Mouse (Mus musculus) heart, postnatal 0 days (tissue): ENCODE data around the gene Ppfia2. TPM values are rescaled to one million over a fixed set of nuclear protein-coding genes. Genes with fewer than 3 reads are reported as not detected.

ENCODE experiments used
- ATAC-seq: fragments of 200-750 bp; cut with Nextera tagmentation; 2 replicates; pipeline ENCODE4 v1.8.0; 2017; ENCODE audit warnings: low read depth, moderate number of reproducible peaks, moderate library complexity; ENCODE audit not compliant: insufficient read depth
- DNase-seq: peaks from one replicate; pipeline ENCODE4 v3.0.0-alpha.2; 2016; ENCODE audit warnings: low spot score
- H3K27ac ChIP-seq: fragments of 300-500 bp; sonication (generic); 2 replicates; pipeline ENCODE4 v1.5.1; 2014; ENCODE audit warnings: low read depth, mild to moderate bottlenecking
- H3K27me3 ChIP-seq: fragments of 300-500 bp; sonication (generic); 2 replicates; pipeline ENCODE4 v1.6.1; 2014; ENCODE audit warnings: low read length, mixed read lengths; ENCODE audit not compliant: control insufficient read depth, insufficient read depth
- H3K36me3 ChIP-seq: fragments of 300-500 bp; sonication (generic); replicated peaks from 2 replicates; pipeline ENCODE4 v1.6.1; 2014; ENCODE audit warnings: low read length, mixed read lengths; ENCODE audit not compliant: control insufficient read depth, insufficient read depth
- H3K4me1 ChIP-seq: fragments of 300-500 bp; sonication (generic); 2 replicates; pipeline ENCODE4 v1.6.1; 2014; ENCODE audit warnings: antibody characterized with exemption; ENCODE audit not compliant: control insufficient read depth, insufficient read depth
- H3K4me2 ChIP-seq: fragments of 300-500 bp; sonication (generic); 2 replicates; pipeline ENCODE4 v1.6.1; 2014; ENCODE audit warnings: low read depth, mild to moderate bottlenecking, low read length, moderate library complexity
- H3K4me3 ChIP-seq: fragments of 300-500 bp; sonication (generic); 2 replicates; pipeline ENCODE4 v1.5.1; 2014; ENCODE audit warnings: low read depth, low read length
- H3K9ac ChIP-seq: fragments of 300-500 bp; sonication (generic); replicated peaks from 2 replicates; pipeline ENCODE4 v1.6.1; 2014; ENCODE audit warnings: low read depth, low read length, mixed read lengths
- H3K9me3 ChIP-seq: fragments of 300-500 bp; sonication (generic); replicated peaks from 2 replicates; pipeline ENCODE4 v1.6.1; 2016; ENCODE audit warnings: low read length; ENCODE audit not compliant: control insufficient read depth
- CTCF ChIP-seq: IDR thresholded peaks from 2 replicates; pipeline ENCODE4 v1.5.1; 2016; ENCODE audit warnings: antibody characterized with exemption, control low read depth, low read depth
- EP300 ChIP-seq: IDR thresholded peaks from 2 replicates; pipeline ENCODE4 v1.6.1; 2016; ENCODE audit warnings: antibody characterized with exemption, low read depth
- WGBS: fragments of 180-500 bp; shearing (Covaris S2); extraction: QIAGEN DNeasy Blood & Tissue Kit; methylation state at CpG from one replicate; pipeline ENCODE4 v1.1.7; 2014; 5-methylcytosine and 5-hydroxymethylcytosine counted together
- polyA plus RNA-seq: library from polyadenylated mRNA; unstranded; fragments of >200 nt; fragmentation: Nextera tagmentation; extraction: Ambion mirVana; gene quantifications from 2 replicates; pipeline ENCODE4 v1.2.1, GENCODE M21; 2015
- total RNA-seq: library from RNA; depleted of rRNA; stranded (reverse); fragments of >200 nt; gene quantifications from 2 replicates; pipeline ENCODE4 v1.2.3, GENCODE M21; 2014; ENCODE audit warnings: low replicate concordance

Ppfia2 gene
- total and polyA plus RNA-seq, 2 experiments from 2014 or later: 0.20 to 2.2 TPM

DNA sequence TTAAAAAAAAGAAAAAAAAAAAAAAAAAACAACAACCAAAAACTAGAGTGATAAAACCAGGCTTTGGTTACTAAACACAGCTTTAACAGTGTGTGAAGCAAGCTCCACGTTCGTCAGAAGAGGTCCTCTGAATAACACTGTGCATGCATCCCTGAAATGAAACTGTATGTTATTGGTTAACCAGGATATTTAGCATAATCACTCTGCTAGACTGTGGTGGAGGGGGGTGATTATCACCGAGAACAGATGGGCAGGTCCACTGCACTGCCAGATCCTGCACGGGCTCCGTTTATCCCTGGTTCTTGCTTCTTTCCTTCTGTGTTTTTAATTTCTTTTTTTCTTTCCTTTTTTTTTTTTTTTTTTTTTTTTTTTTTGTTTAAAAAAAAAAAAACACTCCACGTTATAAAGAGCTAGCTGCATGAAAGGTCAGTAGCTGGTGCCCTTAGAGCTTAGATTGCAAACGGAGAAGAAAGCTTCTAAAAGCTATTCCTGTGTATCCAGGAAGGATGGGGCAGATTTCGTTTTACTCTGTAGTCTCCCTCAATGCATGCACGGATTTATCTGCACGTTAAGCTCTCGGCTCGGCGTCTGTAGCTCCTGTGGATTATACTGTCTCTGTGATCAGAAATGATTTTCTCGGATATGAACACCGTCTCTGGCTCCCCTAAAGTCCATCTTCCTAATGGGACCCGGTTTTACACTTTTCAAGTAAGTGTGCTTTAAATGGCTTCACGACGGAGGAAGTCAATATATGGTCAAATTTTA is 162.2 kb downstream of the Ppfia2 start:
- no peak overlapping the region; the same call in 1 of the 2 replicates for H3K4me2 ChIP-seq
- no peak for ATAC-seq
- no peaks in the 10 kb centered on the region for H3K27me3 ChIP-seq
- TF ChIP-seq EP300 (no peak), CTCF (no peak)
- H3K9ac ChIP-seq: no peak overlapping the region
- H3K4me1 ChIP-seq: no peaks in the 10 kb centered on the region
- no peak for DNase-seq
- WGBS: 65% methylated on average over 18 of the region's 18 CpGs
- no peaks in the 10 kb centered on the region for H3K36me3 ChIP-seq
- peak overlapping the region; percentile 8; the same call in 1 of the 2 replicates for H3K4me3 ChIP-seq
- H3K27ac ChIP-seq: no peak overlapping the region
- H3K9me3 ChIP-seq: no peaks in the 10 kb centered on the region

DNA sequence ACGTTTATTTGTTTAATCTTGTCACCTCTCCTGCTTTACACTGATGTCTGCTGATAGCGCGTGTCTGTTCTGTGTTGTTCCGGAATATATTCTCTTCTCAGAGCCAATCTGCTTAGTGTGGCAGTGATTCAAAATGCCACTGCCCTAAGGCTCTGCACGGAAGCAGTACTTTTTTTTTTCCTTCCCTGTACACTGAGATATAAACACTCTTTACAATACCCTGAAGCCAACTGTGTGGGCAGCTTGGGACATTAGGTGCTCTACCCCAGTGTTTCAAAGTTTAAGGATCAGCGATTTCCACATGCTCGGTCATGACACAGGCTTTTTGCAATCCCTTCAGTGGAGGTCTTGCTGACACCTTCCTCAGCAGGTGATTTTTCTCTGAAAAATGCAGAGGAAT is 163.8 kb downstream of the Ppfia2 start:
- Histone ChIP-seq H3K27ac (no peak overlapping the region), H3K27me3 (no peaks in the 10 kb centered on the region), H3K4me2 (no peak overlapping the region), H3K9me3 (no peaks in the 10 kb centered on the region), H3K4me1 (no peaks in the 10 kb centered on the region), H3K36me3 (no peaks in the 10 kb centered on the region), H3K4me3 (no peak overlapping the region), H3K9ac (no peak overlapping the region)
- WGBS: 59% methylated on average over 7 of the region's 7 CpGs
- DNase-seq (no peak), ATAC-seq (no peak)
- TF ChIP-seq CTCF (no peak), EP300 (no peak)

GRCm38 (mm10) chr10:106652276-106652675 is 182.1 kb downstream of the Ppfia2 start:
- no peaks in the 10 kb centered on the region for H3K27me3 ChIP-seq

DNA sequence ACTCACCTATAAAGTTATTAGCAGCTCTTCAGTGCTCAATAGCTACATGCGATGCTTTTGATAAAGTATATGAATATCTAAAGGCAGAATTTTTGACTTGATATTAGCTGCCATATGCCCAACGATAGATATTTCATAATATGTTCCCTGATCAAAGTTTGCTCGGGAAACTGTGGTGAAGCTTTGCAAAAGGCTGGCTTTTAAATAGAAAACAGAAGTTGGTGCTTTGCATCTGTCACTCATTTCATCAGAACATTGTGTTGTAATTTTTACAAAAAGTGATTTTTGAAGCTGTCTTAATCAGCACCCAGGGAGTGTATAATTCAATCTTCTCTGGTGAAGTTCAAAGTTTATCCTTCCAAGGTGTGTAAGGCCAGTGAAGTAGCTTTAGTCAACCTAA is 195.1 kb downstream of the Ppfia2 start:
- no peaks in the 10 kb centered on the region for H3K9me3 ChIP-seq
- ATAC-seq: no peak

More at GRCm38 (mm10) chr10:106652276-106652675, 182.1 kb downstream of the Ppfia2 start:
- ATAC-seq (no peak), DNase-seq (no peak)
- H3K36me3 ChIP-seq: no peaks in the 10 kb centered on the region
- no peaks in the 10 kb centered on the region for H3K4me1 ChIP-seq
- no peak for TF ChIP-seq CTCF
- no peak for TF ChIP-seq EP300
- no peak overlapping the region for H3K27ac ChIP-seq
- H3K9me3 ChIP-seq: no peaks in the 10 kb centered on the region
- H3K4me2 ChIP-seq: no peak overlapping the region
- WGBS: 80% methylated on average over 4 of the region's 4 CpGs
- no peak overlapping the region for H3K9ac ChIP-seq
- H3K4me3 ChIP-seq: no peak overlapping the region

DNA sequence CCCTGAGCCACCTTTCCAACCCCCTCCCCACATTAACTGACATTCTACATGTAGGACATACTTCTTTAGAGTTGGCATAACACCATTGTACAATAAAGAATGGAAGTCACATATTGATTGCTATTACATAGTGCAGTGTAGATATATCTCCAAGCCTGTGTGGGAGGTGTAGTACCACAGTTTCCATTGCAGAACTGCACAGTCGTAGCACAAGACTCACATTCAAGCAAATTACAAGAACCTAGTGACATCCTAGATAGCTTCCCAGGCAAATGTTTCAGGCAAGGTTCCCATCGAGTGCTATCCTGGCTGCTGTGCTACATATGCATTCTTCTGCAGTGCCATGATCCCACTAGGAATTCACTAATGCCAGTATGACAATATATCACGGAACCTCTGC is 200.0 kb downstream of the Ppfia2 start:
- no peaks in the 10 kb centered on the region for H3K4me1 ChIP-seq
- H3K9me3 ChIP-seq: no peaks in the 10 kb centered on the region
- no peak overlapping the region for H3K4me2 ChIP-seq
- H3K9ac ChIP-seq: no peak overlapping the region
- WGBS: 73% methylated on average over 3 of the region's 3 CpGs
- no peak overlapping the region for H3K27ac ChIP-seq
- no peak for TF ChIP-seq CTCF
- no peak for TF ChIP-seq EP300
- H3K4me3 ChIP-seq: no peak overlapping the region
- no peaks in the 10 kb centered on the region for H3K27me3 ChIP-seq
- no peak for ATAC-seq
- H3K36me3 ChIP-seq: no peaks in the 10 kb centered on the region
- no peak for DNase-seq

More for the DNA sequence above, 195.1 kb downstream of the Ppfia2 start:
- H3K4me3 ChIP-seq: no peak overlapping the region
- no peak for TF ChIP-seq EP300
- TF ChIP-seq CTCF: no peak
- no peaks in the 10 kb centered on the region for H3K4me1 ChIP-seq
- no peaks in the 10 kb centered on the region for H3K27me3 ChIP-seq
- H3K27ac ChIP-seq: no peak overlapping the region
- no peak overlapping the region for H3K4me2 ChIP-seq
- WGBS: 86% methylated on average over 3 of the region's 3 CpGs
- no peaks in the 10 kb centered on the region for H3K36me3 ChIP-seq
- no peak for DNase-seq
- no peak overlapping the region for H3K9ac ChIP-seq

GRCm38 (mm10) chr10:106681395-106681794 is 211.3 kb downstream of the Ppfia2 start:
- 46% methylated on average over 5 of the region's 5 CpGs for WGBS
- DNase-seq (no peak), ATAC-seq (no peak)
- peaks cover 6% of the 10 kb centered on the region; the same call in 1 of the 2 replicates for H3K4me1 ChIP-seq
- no peak overlapping the region for H3K4me2 ChIP-seq
- no peaks in the 10 kb centered on the region for H3K9me3 ChIP-seq
- no peak overlapping the region for H3K4me3 ChIP-seq
- TF ChIP-seq CTCF (no peak), EP300 (no peak)
- H3K27ac ChIP-seq: no peak overlapping the region
- no peaks in the 10 kb centered on the region for H3K27me3 ChIP-seq
- H3K9ac ChIP-seq: no peak overlapping the region
- no peaks in the 10 kb centered on the region for H3K36me3 ChIP-seq
